Mouse (Mus musculus) cortical plate, adult 2 months (tissue): ENCODE data around the gene Spink2.

Experiments
- CTCF ChIP-seq: fragments of 200-500 bp; IDR thresholded peaks from 2 replicates; pipeline ENCODE4 v1.5.1; 2011; ENCODE audit warnings: mild to moderate bottlenecking, control low read depth, low read length; ENCODE audit not compliant: insufficient read depth; ENCODE audit errors: extremely low read depth
- POLR2A ChIP-seq: fragments of 200-500 bp; IDR thresholded peaks from 2 replicates; pipeline ENCODE4 v1.6.1; 2011; ENCODE audit warnings: mild to moderate bottlenecking, low read length, control low read depth; ENCODE audit not compliant: insufficient read depth; ENCODE audit errors: extremely low read depth

GRCm38 (mm10) chr5:77250083-77250482 is 38.8 kb upstream of the Spink2 start:
- TF ChIP-seq CTCF (no peak), POLR2A (no peak)
